Mouse (Mus musculus): ENCODE measurements at regions not wholly inside any gene's neighbourhood (a gene's known extent, or its start where the extent isn't known, plus 50 kb on each side); places are given as distances from the start of the nearest gene placed in this dataset.

DNA sequence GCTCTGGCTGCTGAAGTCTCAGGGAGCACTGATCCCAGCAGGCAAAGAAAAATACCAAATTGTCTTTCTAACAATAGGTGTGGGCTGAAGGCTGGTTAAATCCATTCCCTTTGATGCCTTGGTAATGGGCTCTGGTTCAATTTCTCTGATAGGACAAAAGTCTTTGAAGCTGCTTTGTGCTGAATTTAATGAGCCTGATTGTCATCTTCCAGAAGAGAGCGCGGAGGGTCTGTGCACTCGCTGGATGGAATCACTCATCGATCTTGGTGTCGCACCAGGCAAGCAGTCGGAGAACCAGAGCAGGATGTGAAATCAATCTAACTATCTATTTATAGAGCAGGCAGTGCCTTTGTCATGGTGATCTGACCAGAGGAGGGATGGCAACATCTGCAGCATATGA, 274.6 kb upstream of the Trib2 start:
- no peak for TF ChIP-seq CTCF (IDR thresholded peaks at IDR 0.05; ENCODE audit: control insufficient read depth, insufficient read depth, low read length)
- no peak for TF ChIP-seq POLR2A (IDR thresholded peaks at IDR 0.05; ENCODE audit: borderline replicate concordance, control insufficient read depth, low read depth, low read length)
